Mouse (Mus musculus): ENCODE measurements around the gene Mapk1ip1l.

- peak; percentile 64 for TF ChIP-seq CTCF (IDR thresholded peaks at IDR 0.05; ENCODE audit: low read depth)
- TF ChIP-seq EP300 (IDR thresholded peaks at IDR 0.05; ENCODE audit: low read depth): no peak
These were observed 19.0 kb upstream of the Mapk1ip1l start for GRCm38 (mm10) chr14:47279058-47279457.

Data from liver, embryonic 14.5 days (tissue).